Mouse (Mus musculus): ENCODE measurements around the gene Arhgef2.

GRCm38 (mm10) chr3:88625531-88625930, 19.8 kb downstream of the Arhgef2 start:
- TF ChIP-seq EP300 (IDR thresholded peaks at IDR 0.05) (no peak), CTCF (IDR thresholded peaks at IDR 0.05) (no peak)
